11 mouse cellular contexts compared by ENCODE assay signal in the genomic region with DNA sequence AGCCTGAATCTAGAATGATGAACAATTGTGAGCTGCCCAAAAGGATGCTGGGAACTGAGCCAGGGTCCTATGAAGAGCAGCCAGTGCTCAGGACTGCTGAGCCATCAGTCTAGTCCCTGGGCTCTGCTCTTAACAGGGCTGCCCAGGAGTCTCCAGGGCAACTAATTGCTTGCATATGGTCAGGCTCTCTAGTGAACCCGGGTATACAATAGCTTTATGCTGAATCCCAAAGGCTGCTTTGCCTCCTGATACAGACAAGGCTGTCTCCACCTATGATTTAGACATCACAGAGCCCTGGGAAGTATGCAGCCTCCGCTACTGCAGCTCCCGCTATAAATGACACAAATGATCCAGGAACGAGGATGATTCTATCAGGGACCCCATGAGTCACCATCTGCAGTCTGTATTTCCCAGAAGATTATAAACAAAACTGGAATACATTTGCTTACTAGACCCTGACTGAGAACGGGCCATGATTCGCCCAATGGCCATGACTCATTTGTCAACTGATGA. TPM values are rescaled to one million over a fixed set of nuclear protein-coding genes. Genes with fewer than 3 reads are reported as not detected.
DNase-seq lines count a peak whose midpoint lies in the region; ATAC-seq and TF ChIP-seq lines count a peak whose summit lies in the region.
"Had no signal": no experiment of that assay in that cellular context is flagged by ENCODE, and none has a peak within 500 bp of the region (broad histone marks: within the 10 kb centered on the region; RNA-seq: fewer than 3 reads in every experiment).

No protein-coding gene starts in this region.

- H3K27me3 ChIP-seq in hindbrain, postnatal 0 days (ENCODE audit: insufficient read depth, low read length), result no peaks in the 10 kb centered on the region
- no peaks in the 10 kb centered on the region for H3K27me3 ChIP-seq in neural tube, embryonic 15.5 days (replicated peaks)
- H3K27me3 ChIP-seq: limb, embryonic 13.5 days had no signal

- ATAC-seq in hindbrain, postnatal 0 days, result peak; percentile 73
- peak; percentile 57 for ATAC-seq in neural tube, embryonic 15.5 days (ENCODE audit: low FRiP score)

- peak; percentile 63 for DNase-seq in left cerebral cortex, postnatal 4 days
- DNase-seq in left cerebral cortex, postnatal 14 days (ENCODE audit: low spot score in 2 of 2), result no peak
- DNase-seq in embryo, embryonic 9.5 days (ENCODE audit: extremely low spot score), result peak; percentile 47
- peak; percentile 68 for DNase-seq in hindbrain, postnatal 0 days (ENCODE audit: low spot score)
- no peak for DNase-seq in kidney, postnatal 36 days
- no peak for DNase-seq in frontal cortex, adult 2 months (ENCODE audit: extremely low spot score in 1 of 2, low spot score in 1 of 2)
- no peak for DNase-seq in lung, postnatal 25 days (ENCODE audit: low spot score)
- DNase-seq: lung, postnatal 10 days had no signal

- H3K4me3 ChIP-seq in hindbrain, postnatal 0 days (ENCODE audit: low read length), result no peak overlapping the region
- no peak overlapping the region for H3K4me3 ChIP-seq in neural tube, embryonic 15.5 days (replicated peaks)
- H3K4me3 ChIP-seq: heart, embryonic 10.5 days; limb, embryonic 13.5 days had no signal

- H3K9me3 ChIP-seq in hindbrain, postnatal 0 days (ENCODE audit: low read length), result no peaks in the 10 kb centered on the region
- H3K9me3 ChIP-seq in neural tube, embryonic 15.5 days (replicated peaks), result no peaks in the 10 kb centered on the region
- H3K9me3 ChIP-seq: heart, embryonic 10.5 days; limb, embryonic 13.5 days had no signal

- no peak for TF ChIP-seq CTCF in hindbrain, postnatal 0 days (IDR thresholded peaks at IDR 0.05; ENCODE audit: low read depth)

- H3K36me3 ChIP-seq in hindbrain, postnatal 0 days (ENCODE audit: insufficient read depth, low read length), result no peaks in the 10 kb centered on the region
- peaks cover 2% of the 10 kb centered on the region; the same call in 1 of the 2 replicates for H3K36me3 ChIP-seq in neural tube, embryonic 15.5 days
- H3K36me3 ChIP-seq: heart, embryonic 10.5 days; limb, embryonic 13.5 days had no signal

- peak overlapping the region; percentile 20; the same call in 1 of the 2 replicates for H3K27ac ChIP-seq in hindbrain, postnatal 0 days
- H3K27ac ChIP-seq in neural tube, embryonic 15.5 days (replicated peaks), result peak overlapping the region; percentile 41; the same call in 1 of the 2 replicates
- H3K27ac ChIP-seq: heart, embryonic 10.5 days; limb, embryonic 13.5 days had no signal

- H3K4me2 ChIP-seq in hindbrain, postnatal 0 days (ENCODE audit: low read depth, low read length), result no peak overlapping the region
- no peak overlapping the region for H3K4me2 ChIP-seq in neural tube, embryonic 15.5 days
- H3K4me2 ChIP-seq: limb, embryonic 13.5 days had no signal

- no peak overlapping the region for H3K9ac ChIP-seq in hindbrain, postnatal 0 days (replicated peaks; ENCODE audit: low read length)
- no peak overlapping the region for H3K9ac ChIP-seq in neural tube, embryonic 15.5 days (replicated peaks)
- H3K9ac ChIP-seq: limb, embryonic 13.5 days had no signal

- 20% methylated on average over 6 of the region's 6 CpGs for WGBS in hindbrain, postnatal 0 days
- 11% methylated on average over 6 of the region's 6 CpGs for WGBS in neural tube, embryonic 15.5 days

- no peaks in the 10 kb centered on the region for H3K4me1 ChIP-seq in hindbrain, postnatal 0 days (ENCODE audit: insufficient read depth, low read length)
- peaks cover 18% of the 10 kb centered on the region for H3K4me1 ChIP-seq in neural tube, embryonic 15.5 days

- intact Hi-C loops in left cerebral cortex, postnatal 4 days (cut with DNase I), result loop anchor here (1.0 to 10.0 kb wide), 2 partner anchors 55 to 295 kb away; no protein-coding TSS in a partner anchor
- intact Hi-C loops in left cerebral cortex, postnatal 14 days (cut with DNase I), result no loop called here

RNA-seq across cellular contexts. Expression of a gene that starts 22.7 kb away (rescaled TPM):
- 10 to 100 TPM; 18.4 to 19.4 TPM for total RNA-seq in left cerebral cortex, postnatal 4 days (2021)
- 1 to 10 TPM; 4.7 to 6.6 TPM for total RNA-seq in left cerebral cortex, postnatal 14 days (2021)
- total RNA-seq in hindbrain, postnatal 0 days (2014; rRNA removed), result 8.8 and 10.7 TPM in 2 replicates
- polyA plus RNA-seq in hindbrain, postnatal 0 days (2015; fragmentation: Nextera tagmentation; extraction: Ambion mirVana), result 5.7 and 6.8 TPM in 2 replicates
- polyA plus RNA-seq in neural tube, embryonic 15.5 days (2015; fragmentation: Nextera tagmentation; extraction: Ambion mirVana), result 9.0 and 10.9 TPM in 2 replicates
- 13.3 and 13.6 TPM in 2 replicates for polyA plus RNA-seq in frontal cortex, adult 2 months (2012; rRNA removed)

RNA-seq across cellular contexts. Expression of a gene that starts 32.2 kb away (rescaled TPM):
- total RNA-seq in left cerebral cortex, postnatal 4 days (2021), result 10 to 100 TPM; 11.9 to 12.6 TPM
- 10 to 100 TPM; 13.6 to 17.6 TPM for total RNA-seq in left cerebral cortex, postnatal 14 days (2021)
- total RNA-seq in hindbrain, postnatal 0 days (2014; rRNA removed), result 0.50 and 1.3 TPM in 2 replicates
- 8.9 TPM in 2 replicates for polyA plus RNA-seq in hindbrain, postnatal 0 days (2015; fragmentation: Nextera tagmentation; extraction: Ambion mirVana)
- polyA plus RNA-seq in neural tube, embryonic 15.5 days (2015; fragmentation: Nextera tagmentation; extraction: Ambion mirVana), result 3.4 and 3.9 TPM in 2 replicates
- polyA plus RNA-seq in frontal cortex, adult 2 months (2012; rRNA removed), result 4.7 and 4.8 TPM in 2 replicates

Comparison
In these comparisons a context has a peak if more than half of its experiments do, and no peak if none do; other contexts are left out.
1. DNase-seq: peak in left cerebral cortex, postnatal 4 days (single experiment), embryo, embryonic 9.5 days (single experiment) and hindbrain, postnatal 0 days (single experiment); none in left cerebral cortex, postnatal 14 days (0 of 2), kidney, postnatal 36 days (0 of 2), frontal cortex, adult 2 months (0 of 2) and lung, postnatal 25 days (single experiment).